Mouse (Mus musculus): ENCODE data around the gene Zmym6.
A peak's percentile ranks its signal among the peaks of the same experiment; 100 is the strongest.

Gene Zmym6

DNA sequence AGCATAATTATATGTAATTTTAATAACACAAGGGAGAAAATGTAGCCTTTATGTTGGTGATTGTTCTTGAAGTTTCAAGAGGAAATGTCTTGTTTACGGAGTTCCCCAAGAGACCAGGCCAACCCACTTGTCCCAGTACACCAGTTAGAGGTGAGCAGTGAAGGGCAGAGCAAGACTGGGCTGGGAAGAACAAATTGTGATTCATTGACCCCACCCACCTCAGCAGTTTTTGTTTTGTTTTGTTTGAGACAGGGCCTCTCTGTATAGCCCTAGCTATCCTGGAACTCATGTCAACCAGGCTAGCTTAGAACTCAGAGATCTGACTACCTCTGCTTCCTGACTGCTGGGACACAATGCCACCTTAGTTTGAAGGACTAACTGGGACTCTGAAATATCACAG, 47.1 kb downstream of the Zmym6 start:
- DNase-seq (ENCODE audit: low spot score in 2 of 2): no peak

DNA sequence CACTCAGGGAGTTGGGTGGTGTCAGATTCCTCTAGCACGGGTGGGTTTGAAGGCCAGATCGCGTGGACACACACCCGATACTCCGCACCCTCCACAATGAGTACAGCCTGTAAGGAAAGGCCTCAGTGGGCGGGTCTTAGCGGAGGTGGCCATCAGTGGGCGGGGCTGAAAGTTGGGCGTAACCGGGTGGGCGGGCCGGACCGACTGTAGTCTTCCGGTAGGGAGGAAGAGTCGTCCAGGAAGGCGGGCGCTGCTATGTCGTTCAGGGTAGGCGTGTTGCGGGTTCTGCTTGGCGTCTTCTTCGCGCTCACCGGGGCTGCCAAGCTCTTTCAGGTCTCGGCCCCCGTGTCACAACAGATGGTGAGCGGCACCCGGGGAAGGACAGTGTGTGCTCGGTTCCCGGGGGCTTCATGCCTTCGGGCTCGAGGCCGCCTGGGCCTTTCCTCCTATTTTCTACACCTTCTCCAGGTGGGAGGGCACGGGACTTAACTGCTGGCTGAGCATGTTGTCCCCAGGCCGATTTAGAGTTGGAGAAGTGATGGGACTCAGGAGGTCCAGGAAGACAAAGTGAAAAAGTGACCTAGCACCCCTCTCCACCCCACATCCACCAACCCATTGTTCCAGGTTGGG, 48.8 kb downstream of the Zmym6 start:
- peak; percentile 80 to 83 for DNase-seq (ENCODE audit: low spot score in 2 of 2)

DNA sequence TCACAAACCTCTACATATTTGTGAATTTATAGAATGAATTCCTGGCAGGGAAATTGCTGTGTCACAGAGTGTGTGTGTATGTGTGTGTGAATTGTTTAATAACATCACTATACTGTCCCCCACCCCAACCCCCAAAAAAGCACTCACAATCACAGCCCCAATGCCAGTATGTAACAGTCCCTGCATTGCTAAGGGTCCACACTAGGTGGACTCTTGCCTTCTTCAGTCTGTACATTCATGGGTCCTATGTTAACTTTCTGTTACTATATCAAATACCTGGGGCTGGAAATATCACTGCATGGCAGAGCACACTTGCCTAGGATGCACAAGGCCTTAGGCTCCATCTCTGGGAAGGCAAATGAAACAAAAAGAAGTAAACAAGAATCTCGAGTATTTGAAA, 57.5 kb downstream of the Zmym6 start:
- DNase-seq (ENCODE audit: low spot score in 2 of 2): no peak

DNA sequence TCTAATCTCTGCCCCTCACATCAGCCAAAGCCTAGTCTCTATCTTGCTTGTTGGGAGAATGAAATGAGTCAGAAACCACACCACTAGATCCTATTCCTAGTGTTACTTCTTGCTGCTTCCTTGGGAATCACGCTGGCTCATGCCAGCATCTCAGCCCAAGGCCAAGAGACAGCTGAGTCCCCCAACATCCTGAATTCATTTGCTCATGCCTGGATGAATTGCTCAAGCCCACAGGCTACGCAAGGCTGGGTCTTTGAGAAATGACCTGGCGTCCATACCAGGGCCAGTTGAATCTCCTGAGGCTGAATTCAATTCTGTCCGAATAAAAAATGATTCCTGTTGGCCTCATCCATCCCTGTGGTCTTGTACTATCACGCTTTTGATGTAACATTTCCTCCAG, 60.4 kb downstream of the Zmym6 start:
- DNase-seq (ENCODE audit: low spot score in 2 of 2): no peak

DNA sequence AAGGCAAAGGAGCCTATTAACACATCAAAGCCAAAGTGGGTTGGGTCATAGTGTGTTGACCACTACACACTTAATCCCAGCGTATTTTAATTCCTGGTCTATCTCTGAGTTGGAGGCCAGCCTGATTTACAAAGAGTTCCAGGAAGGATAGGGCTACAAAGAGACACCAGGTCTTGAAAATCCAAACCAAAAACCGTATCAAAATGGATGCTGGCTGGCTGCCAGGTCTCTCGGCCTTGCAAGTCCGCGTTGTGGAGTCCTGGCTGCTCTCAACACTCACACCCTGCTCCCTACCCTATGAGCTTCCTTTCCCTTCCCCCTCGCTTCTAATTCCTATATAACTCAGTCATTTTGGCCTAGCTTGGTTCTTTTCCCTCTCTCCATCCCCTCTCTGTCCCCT, 61.3 kb downstream of the Zmym6 start:
- no peak for DNase-seq (ENCODE audit: low spot score in 2 of 2)

DNA sequence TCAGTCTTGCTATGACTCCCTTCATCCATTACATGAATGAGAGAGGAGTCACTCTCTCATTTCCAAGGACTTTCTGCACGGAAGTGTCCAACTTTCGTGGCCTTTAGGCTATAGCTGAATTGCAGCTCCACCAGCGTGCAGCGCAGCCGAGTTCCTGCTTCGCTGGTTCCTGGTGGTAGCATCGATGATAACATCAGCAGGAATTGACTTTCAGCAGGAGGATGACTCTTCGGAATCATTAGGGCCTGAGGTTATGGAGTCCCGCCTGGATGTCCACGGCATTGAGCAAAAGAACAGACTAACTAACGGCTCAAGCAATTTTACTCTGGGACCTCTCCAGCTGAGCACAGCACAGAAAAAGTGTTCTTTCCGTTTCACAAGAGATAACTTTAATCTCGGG, 72.8 kb downstream of the Zmym6 start:
- no peak for DNase-seq (ENCODE audit: low spot score in 2 of 2)

DNA sequence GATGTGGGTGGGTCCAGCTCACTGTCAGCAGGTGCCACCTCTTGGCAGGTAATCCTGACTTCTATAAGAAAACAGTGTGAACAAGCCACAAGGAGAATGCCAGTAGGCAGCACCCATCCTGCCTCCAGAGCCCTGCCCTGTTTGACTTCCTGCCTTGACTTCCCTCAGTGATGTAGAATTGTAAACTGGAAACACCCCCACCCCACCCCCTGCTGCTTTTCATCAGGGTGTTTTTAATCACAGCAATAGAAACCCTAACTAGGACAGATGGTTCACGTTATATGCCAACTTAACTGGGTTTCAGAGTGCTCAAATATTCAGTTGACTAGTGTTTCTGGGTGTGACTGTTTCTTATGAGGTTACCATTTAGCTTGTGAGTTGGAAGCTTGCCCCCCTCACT, 76.2 kb downstream of the Zmym6 start:
- DNase-seq (ENCODE audit: low spot score in 2 of 2): no peak

DNA sequence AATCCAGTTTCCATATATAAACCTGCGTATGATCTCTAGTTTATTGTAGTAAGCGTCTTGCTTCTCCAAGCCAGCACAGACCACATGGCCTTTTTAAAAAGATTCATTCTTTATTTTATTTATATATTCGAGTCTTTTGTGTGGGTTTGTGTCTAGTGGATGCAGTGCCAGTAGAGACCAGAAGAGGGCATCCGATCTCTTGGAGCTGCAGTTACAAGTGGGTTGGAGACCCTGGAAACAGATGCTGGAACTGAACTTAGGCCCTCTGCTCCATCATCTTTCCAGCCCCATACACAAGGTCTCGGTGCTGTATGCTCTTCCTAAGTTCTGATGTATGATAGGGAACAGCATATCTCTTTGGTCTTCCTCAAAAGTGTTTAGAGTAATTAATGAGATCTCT, 78.6 kb downstream of the Zmym6 start:
- no peak for DNase-seq (ENCODE audit: low spot score in 2 of 2)

DNA sequence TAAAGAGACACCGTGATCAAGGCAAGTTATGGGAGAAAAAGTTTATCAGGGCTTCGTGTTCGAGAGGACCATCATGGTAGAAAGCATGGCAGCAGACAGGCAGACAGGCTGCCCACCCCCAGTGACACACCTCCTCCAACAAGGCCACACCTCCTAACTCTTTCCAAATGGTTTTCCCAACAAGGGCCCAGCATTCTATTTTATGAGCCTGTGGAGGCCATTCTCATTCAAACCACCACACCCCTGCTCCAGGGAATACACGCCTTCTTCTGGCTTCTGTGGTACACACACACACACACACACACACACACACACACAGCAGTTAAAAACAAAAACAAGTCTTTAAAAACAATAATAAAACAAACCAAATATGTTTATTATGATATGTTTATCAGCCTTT, 80.6 kb downstream of the Zmym6 start:
- no peak for DNase-seq (ENCODE audit: low spot score in 2 of 2)

DNA sequence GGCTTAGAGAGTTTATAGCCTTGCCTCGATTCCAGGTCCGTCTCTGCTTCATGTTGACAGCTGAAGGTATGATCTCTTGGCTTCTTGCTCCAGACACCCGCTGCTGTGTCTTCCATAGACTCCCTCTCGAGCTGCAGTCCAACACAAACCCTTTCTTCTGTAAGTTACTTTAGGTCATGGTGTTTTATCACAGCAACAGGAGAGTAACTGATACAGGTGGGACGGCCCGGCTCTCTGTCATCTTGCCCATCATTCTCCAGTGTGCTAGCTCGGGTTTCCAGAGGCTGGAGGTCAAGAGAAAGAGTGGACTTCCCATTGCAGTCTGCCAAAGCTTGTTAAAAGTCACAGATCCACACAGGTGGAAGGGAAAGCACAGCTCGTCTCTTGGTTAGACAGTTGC, 86.7 kb downstream of the Zmym6 start:
- no peak for DNase-seq (ENCODE audit: low spot score in 2 of 2)

DNA sequence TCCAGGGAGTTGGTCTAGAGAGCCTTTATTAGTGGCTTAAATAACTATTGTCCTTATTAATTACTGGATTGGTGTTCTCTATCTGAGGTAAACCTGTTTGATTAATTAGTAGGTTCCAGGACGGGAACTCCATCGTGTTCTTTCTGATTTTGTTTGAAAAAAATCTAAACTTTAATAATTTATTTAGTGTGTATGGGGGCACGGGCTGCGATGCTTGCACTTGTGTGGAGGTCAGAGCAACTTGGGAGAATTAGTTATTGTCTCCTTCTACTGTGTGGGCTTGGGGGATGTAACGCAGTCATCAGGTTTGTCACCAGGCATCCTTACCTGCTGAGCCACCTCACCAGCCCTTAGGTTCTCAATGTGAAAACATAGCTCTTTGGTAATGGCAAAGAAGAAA, 89.9 kb downstream of the Zmym6 start:
- no peak for DNase-seq (ENCODE audit: low spot score in 2 of 2)

DNA sequence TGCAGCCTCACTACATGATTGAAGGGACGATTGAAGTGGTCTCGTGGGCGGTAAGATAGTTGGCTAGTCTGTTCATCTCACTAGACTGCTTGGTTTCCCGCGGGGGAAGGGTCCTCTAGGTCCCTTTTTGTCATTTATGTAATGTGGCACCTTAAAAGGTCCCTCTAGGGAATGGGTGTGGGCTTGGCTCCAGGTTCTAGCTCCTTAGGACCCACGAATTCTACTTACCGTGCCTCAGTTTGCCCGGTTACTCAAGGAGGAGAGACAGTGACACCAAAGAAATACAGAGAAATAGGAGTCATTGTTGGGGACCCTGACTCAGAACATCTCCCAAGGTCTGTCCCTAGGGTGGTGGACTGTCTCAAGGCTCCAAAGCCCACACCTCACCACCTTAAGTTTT, 90.5 kb downstream of the Zmym6 start:
- no peak for DNase-seq (ENCODE audit: low spot score in 2 of 2)

DNA sequence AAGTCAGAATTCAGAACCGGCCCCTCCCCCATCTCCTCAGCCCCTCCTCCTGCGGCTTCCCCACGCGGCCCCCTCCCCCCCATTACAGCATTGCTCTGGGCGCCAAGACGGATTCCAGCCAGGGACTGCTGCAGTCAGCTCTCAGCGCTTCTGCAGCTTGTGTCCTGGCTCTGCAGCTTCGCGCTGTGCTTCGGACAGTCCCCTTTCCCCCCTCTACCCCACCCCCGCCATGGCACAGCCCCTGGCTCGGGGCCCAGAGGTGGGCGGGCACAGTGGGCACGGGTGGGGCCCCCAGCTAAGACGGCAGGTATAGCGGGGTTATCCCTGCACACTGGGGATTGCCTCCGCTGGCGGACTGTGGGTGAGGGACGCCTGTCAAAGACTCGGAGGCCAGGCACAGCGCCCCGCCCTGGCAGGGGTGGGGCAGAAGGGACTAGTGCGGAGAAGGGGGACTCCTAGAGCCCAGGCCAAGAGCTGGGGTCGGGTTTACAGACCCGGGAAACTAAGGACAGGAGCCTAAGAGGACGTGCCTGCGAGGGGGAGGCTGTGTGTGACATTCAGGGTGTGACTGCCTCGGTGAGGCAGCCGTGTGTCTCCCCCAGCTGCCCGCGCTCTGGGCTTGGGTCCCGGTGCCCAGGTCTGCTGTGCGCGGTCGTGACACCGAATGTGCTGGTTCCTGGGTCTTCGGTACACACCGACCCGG, 91.2 kb downstream of the Zmym6 start:
- DNase-seq (ENCODE audit: low spot score in 2 of 2): no peak

DNA sequence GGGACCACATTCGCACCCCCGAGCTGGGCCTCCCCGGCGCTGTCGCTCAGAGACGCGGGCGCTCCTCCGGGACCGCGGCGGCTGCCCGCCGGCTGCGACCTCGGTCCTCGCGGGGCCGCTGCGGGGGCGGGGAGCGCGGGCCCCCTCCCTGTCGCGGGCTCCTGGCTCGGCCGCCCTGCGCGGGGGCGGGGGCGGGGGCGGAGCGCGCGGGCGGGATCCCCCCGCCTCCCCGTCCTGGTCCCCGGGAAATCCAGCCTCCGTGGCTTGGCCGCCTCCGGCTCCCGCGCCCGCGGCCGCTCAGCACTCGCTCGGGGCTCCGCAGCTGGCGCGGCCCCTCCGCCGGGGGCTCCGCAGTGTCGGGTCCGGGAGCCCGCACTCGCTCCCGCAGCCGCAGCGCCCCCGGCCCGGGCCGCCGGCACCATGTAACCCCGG, 91.7 kb downstream of the Zmym6 start, which contains the start of gene Dlgap3:
TSS of gene Dlgap3 (plus strand) at position 291 of the 432 bp plus-strand sequence.
- no peak for DNase-seq (ENCODE audit: low spot score in 2 of 2)

DNA sequence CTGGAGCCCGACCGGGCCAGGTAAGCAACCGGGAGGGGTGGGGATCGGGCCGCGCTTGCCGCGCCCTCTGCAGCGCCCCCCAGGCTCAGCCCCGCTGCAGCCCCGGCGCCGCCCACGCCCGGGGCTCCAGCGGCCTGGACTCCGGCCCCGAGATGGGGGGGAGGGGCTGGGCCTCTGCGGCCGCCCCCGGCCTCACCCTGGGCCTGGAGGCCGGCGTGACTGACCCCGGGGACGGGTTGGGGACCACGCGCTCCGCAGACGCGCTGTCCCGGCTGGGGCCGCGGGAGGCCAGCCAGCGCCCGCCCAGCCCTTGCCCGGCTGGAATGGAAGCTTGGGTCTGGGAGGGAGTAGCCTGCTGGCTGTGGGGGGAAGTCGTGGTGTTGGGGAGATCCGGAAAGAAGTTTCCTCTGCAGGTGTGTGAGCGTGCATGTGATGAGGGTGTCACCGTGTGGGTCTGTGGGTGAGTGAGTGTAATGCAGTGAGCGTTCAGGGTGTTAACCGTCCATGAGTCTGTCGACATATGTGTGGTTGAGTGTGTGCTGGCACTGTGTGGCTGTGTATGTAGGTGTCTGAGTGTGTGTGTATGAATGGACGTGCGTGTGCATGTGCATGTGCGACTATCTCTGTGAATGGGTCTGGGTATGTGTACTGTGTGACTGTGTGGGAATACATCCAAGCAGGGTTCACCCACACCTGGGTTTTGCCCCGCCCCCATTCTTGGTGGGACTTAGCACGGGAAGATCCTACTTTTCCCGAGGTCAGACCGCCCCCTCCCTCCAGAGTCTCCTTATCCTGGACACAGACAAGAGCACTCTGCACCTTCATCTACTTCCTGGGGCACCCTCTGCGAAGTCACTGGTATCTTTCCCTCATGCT, 92.4 kb downstream of the Zmym6 start:
- no peak for DNase-seq (ENCODE audit: low spot score in 2 of 2)

DNA sequence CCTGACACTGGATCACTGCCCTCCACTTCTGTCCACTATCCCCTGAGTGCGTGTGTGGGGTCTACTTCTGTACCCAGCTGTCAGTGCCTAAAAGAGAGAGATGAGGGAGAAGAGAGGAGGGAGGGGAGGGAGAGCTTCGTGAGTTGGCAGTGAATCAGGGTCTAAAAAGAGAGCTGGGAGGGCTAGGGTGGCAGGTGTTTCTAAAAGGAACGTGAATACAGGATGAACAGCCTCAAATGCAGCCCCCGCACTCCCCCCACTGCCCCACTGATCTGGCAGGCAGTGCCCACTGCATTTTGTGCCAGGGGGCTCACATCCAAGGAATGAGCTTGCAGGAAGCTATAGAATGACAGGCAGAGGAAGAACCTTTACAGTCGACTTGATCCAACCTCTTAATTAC, 93.7 kb downstream of the Zmym6 start:
- DNase-seq (ENCODE audit: low spot score in 2 of 2): no peak

DNA sequence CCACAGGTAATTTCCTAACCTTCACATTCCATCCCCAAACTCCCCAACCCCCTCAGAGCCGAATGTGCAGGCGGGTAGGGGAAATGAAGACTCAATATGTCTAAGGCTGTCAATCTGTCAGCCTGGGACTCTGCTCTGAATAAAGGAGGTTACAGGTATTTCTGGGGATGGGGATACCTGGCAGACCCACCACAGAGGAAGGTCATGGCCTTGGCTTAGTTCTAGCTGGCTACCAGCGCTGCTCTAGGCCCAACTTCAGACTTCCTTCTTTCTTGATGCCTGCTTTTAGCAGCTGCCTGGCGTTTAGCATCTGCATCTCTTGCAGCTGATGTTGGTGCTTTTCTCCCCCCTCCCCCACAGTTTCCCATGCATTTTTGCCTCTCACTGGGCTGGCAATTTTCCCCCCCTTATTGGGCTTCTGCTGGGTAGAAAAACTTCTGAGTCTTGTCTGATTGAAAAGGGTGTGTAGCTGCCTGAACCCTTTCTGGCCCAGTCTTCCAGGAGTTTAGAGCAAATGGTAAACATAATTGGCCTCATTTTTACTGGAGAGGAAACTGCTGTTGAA, 94.2 kb downstream of the Zmym6 start:
- no peak for DNase-seq (ENCODE audit: low spot score in 2 of 2)

DNA sequence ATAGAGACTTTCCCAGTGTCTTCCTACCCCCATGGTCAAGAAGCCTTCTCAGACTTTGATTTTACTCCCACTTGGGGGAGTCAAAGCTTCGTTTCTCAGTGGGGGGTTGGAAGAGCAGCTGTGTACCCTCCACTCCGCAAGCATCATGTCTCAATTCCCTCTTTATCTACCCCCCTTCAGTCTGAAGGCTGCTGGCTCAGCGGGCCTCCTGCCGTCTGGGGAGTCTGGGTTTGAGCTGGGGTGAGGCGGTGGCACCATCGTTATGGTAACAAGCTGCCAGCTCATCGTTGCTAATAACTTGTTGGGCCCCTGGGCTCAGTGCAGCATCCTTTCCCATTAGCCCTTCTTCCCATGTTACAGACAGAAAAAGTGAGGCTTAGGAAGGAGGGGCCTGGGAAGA, 94.9 kb downstream of the Zmym6 start:
- no peak for DNase-seq (ENCODE audit: low spot score in 2 of 2)

DNA sequence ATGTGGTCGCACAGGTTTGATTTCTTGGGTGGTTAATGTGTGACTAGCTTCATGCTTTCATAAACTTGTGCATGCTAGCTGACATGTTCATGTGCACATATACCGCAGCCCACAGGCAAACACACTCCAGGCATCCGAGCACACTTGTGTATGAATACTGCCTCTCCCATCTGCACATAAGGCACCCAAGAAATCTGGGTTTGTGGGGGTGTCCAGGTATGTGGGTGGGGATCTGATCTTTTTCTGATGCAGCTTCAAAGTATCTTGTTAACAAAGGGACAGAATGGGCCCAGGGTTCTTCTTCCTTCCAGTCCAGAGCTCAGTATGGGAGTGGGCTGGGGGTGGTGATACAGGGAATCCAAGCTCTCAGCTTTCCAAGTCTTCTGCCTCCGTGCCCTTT, 95.4 kb downstream of the Zmym6 start:
- DNase-seq (ENCODE audit: low spot score in 2 of 2): no peak

DNA sequence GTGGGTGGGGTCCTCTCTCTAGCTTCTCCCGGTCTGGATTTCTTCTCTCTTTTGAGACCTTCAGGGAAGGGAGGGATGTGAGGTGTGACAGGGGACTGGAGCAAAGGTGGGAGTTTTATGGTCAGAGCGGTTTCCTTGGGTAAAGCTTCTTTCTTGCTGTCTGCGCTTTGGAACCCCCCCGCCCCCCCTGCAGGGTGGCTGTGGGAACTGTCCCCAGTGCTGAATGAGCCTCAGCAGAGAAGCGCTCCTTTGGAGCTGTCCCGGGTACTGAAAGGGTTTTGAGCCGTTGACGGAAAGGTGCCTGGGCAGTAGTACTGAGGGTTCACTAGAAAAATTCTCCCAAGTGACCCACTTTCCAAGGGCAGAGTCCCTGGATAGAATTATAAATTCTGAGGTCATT, 96.3 kb downstream of the Zmym6 start:
- peak in 1 of 2 experiments; percentile 39 for DNase-seq (ENCODE audit: low spot score in 2 of 2)

Measured in spleen, postnatal 14 days (tissue).